Mouse (Mus musculus): ENCODE measurements around the gene Kdm1b. TPM values are rescaled to one million over a fixed set of nuclear protein-coding genes. Genes with fewer than 3 reads are reported as not detected.
A peak's percentile ranks its signal among the peaks of the same experiment; 100 is the strongest.

The Kdm1b gene
- polyA plus RNA-seq, 1 experiment from 2014 or later: 18.2 TPM

GRCm38 (mm10) chr13:47020798-47021197, 22.5 kb upstream of the Kdm1b start:
- ATAC-seq (ENCODE audit: low FRiP score) (no peak), DNase-seq (ENCODE audit: low spot score) (no peak)
- 83% methylated on average over 7 of the region's 7 CpGs for WGBS
- Histone ChIP-seq H3K27ac (no peak overlapping the region), H3K27me3 (ENCODE audit: control insufficient read depth, insufficient read depth, low read length) (no peaks in the 10 kb centered on the region), H3K36me3 (replicated peaks; ENCODE audit: control insufficient read depth, insufficient read depth) (0 out of 2 replicates have a peak, but pooled peaks cover 4% of the 10 kb centered on the region), H3K9me3 (ENCODE audit: control insufficient read depth, low read length) (no peaks in the 10 kb centered on the region), H3K9ac (no peak overlapping the region), H3K4me2 (replicated peaks) (no peak overlapping the region), H3K4me3 (replicated peaks; ENCODE audit: low read length) (no peak overlapping the region), H3K4me1 (replicated peaks; ENCODE audit: control insufficient read depth, insufficient read depth, low read length) (no peaks in the 10 kb centered on the region)

DNA sequence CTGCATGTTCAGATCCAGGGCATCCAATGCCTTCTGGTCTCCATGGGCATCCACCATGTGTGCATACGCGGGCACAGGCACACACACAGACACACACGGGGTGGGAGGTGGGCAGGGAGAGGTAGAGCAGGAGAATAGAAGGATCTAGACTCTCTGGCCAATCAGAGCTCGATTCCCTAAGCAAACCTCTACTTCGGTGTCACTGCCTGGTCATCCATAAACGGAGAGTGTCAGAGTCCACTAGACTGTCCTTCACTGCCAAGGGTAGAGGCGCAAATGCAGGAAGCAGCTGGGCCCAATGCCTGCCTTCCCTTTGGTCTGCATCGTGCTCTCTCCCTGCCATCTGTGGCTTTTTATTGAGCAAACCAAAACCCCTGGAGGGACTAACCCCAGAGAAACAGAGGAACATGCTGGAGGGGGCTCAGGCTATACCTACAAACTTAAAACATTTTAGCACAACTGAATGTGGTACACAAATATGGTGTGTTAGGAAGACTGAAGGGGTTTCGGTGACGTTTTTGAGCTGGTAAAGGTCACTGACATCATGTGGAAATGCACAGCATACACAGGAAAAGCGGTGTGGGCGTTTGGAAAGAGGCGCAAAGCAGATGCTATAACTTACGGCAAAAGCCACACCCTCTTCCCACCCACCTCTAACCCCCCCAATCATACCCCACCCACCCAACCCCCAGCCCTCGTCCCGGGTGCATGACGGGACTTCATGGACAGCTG, 12.8 kb upstream of the Kdm1b start:
- Histone ChIP-seq H3K4me2 (replicated peaks) (no peak overlapping the region), H3K9ac (no peak overlapping the region), H3K36me3 (replicated peaks; ENCODE audit: control insufficient read depth, insufficient read depth) (peaks cover 13% of the 10 kb centered on the region; the same call in 1 of the 2 replicates), H3K27ac (no peak overlapping the region), H3K9me3 (ENCODE audit: control insufficient read depth, low read length) (no peaks in the 10 kb centered on the region), H3K27me3 (ENCODE audit: control insufficient read depth, insufficient read depth, low read length) (no peaks in the 10 kb centered on the region), H3K4me3 (replicated peaks; ENCODE audit: low read length) (no peak overlapping the region), H3K4me1 (replicated peaks; ENCODE audit: control insufficient read depth, insufficient read depth, low read length) (no peaks in the 10 kb centered on the region)
- no peak for ATAC-seq (ENCODE audit: low FRiP score)
- WGBS: 94% methylated on average over 17 of the region's 17 CpGs
- no peak for DNase-seq (ENCODE audit: low spot score)

- H3K9me3 ChIP-seq (ENCODE audit: control insufficient read depth, low read length): no peaks in the 10 kb centered on the region
- no peak overlapping the region for H3K27ac ChIP-seq
- H3K36me3 ChIP-seq (replicated peaks; ENCODE audit: control insufficient read depth, insufficient read depth): peaks cover 8% of the 10 kb centered on the region
- ATAC-seq (ENCODE audit: low FRiP score): no peak
- 88% methylated on average over 4 of the region's 4 CpGs for WGBS
- no peak overlapping the region for H3K9ac ChIP-seq
- no peak overlapping the region for H3K4me3 ChIP-seq (replicated peaks; ENCODE audit: low read length)
- no peaks in the 10 kb centered on the region for H3K4me1 ChIP-seq (replicated peaks; ENCODE audit: control insufficient read depth, insufficient read depth, low read length)
- H3K4me2 ChIP-seq (replicated peaks): no peak overlapping the region
- H3K27me3 ChIP-seq (ENCODE audit: control insufficient read depth, insufficient read depth, low read length): no peaks in the 10 kb centered on the region
- no peak for DNase-seq (ENCODE audit: low spot score)
These were observed 9.7 kb upstream of the Kdm1b start for GRCm38 (mm10) chr13:47033602-47034001.

GRCm38 (mm10) chr13:47037946-47038345, 5.4 kb upstream of the Kdm1b start:
- WGBS: 78% methylated on average over 6 of the region's 6 CpGs
- H3K27ac ChIP-seq: no peak overlapping the region
- no peak for ATAC-seq (ENCODE audit: low FRiP score)

GRCm38 (mm10) chr13:47040061-47040460, 3.2 kb upstream of the Kdm1b start:
- Histone ChIP-seq H3K9me3 (ENCODE audit: control insufficient read depth, low read length) (no peaks in the 10 kb centered on the region), H3K36me3 (replicated peaks; ENCODE audit: control insufficient read depth, insufficient read depth) (no peaks in the 10 kb centered on the region; the same call in 1 of the 2 replicates), H3K27me3 (ENCODE audit: control insufficient read depth, insufficient read depth, low read length) (no peaks in the 10 kb centered on the region), H3K4me3 (replicated peaks; ENCODE audit: low read length) (no peak overlapping the region), H3K4me1 (replicated peaks; ENCODE audit: control insufficient read depth, insufficient read depth, low read length) (peaks cover 17% of the 10 kb centered on the region; the same call in 1 of the 2 replicates), H3K27ac (no peak overlapping the region), H3K4me2 (replicated peaks) (no peak overlapping the region), H3K9ac (no peak overlapping the region)
- DNase-seq (ENCODE audit: low spot score): no peak
- no peak for ATAC-seq (ENCODE audit: low FRiP score)
- 96% methylated on average over 5 of the region's 5 CpGs for WGBS

More at GRCm38 (mm10) chr13:47037946-47038345, 5.4 kb upstream of the Kdm1b start:
- Histone ChIP-seq H3K27me3 (ENCODE audit: control insufficient read depth, insufficient read depth, low read length) (no peaks in the 10 kb centered on the region), H3K9me3 (ENCODE audit: control insufficient read depth, low read length) (no peaks in the 10 kb centered on the region), H3K4me1 (replicated peaks; ENCODE audit: control insufficient read depth, insufficient read depth, low read length) (0 out of 2 replicates have a peak, but pooled peaks cover 8% of the 10 kb centered on the region), H3K36me3 (replicated peaks; ENCODE audit: control insufficient read depth, insufficient read depth) (no peaks in the 10 kb centered on the region; the same call in none of the 2 replicates), H3K9ac (no peak overlapping the region), H3K4me2 (replicated peaks) (no peak overlapping the region), H3K4me3 (replicated peaks; ENCODE audit: low read length) (no peak overlapping the region)
- no peak for DNase-seq (ENCODE audit: low spot score)

DNA sequence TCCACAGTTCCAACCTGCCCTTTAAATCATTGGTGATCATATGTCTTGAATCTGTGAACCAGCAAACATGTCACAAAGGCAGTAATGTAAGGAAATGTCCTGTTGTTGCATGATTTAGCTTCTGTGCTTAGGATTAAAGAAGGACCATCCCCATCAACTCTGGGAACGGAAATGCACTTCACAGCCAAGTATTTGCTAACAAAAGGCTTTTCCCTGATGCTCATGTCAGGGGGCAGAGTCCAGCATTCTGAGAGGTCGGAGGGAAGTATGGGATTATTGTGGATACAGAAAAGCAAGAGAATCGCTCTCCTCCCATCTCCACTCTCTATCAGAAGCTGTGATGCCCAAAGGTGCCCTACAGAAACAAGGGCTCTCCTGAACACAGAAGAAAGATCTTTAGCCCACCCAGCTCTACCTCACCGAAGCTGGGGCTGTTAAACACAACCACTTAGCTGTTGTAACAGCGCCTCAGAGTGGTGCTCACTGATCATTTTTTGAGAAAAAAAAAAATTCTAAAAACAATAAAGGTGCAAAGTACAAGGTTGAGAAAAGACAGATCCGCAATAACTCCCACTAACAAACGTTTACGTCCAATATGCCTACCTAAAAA, 1.2 kb upstream of the Kdm1b start:
- 48% methylated on average over 8 of the region's 8 CpGs for WGBS
- Histone ChIP-seq H3K4me1 (replicated peaks; ENCODE audit: control insufficient read depth, insufficient read depth, low read length) (peaks cover 17% of the 10 kb centered on the region; the same call in 1 of the 2 replicates), H3K9ac (no peak overlapping the region), H3K36me3 (replicated peaks; ENCODE audit: control insufficient read depth, insufficient read depth) (no peaks in the 10 kb centered on the region; the same call in 1 of the 2 replicates), H3K9me3 (ENCODE audit: control insufficient read depth, low read length) (no peaks in the 10 kb centered on the region), H3K4me2 (replicated peaks) (peak overlapping the region; percentile 95), H3K4me3 (replicated peaks; ENCODE audit: low read length) (peak overlapping the region; percentile 61), H3K27me3 (ENCODE audit: control insufficient read depth, insufficient read depth, low read length) (no peaks in the 10 kb centered on the region), H3K27ac (no peak overlapping the region; the same call in 1 of the 2 replicates)
- DNase-seq (ENCODE audit: low spot score) (peak; percentile 47), ATAC-seq (ENCODE audit: low FRiP score) (no peak)

GRCm38 (mm10) chr13:47043833-47044616, 726 bp downstream of the Kdm1b start:
- ATAC-seq (ENCODE audit: low FRiP score) (peak; percentile 29), DNase-seq (ENCODE audit: low spot score) (peak; percentile 24)
- H3K9ac ChIP-seq: peak overlapping the region; percentile 65
- H3K36me3 ChIP-seq (replicated peaks; ENCODE audit: control insufficient read depth, insufficient read depth): peaks cover 7% of the 10 kb centered on the region
- H3K4me3 ChIP-seq (replicated peaks; ENCODE audit: low read length): peak overlapping the region; percentile 61
- peak overlapping the region; percentile 71 for H3K27ac ChIP-seq
- WGBS: under 1% methylated on average over 45 of the region's 45 CpGs
- H3K9me3 ChIP-seq (ENCODE audit: control insufficient read depth, low read length): no peaks in the 10 kb centered on the region
- H3K27me3 ChIP-seq (ENCODE audit: control insufficient read depth, insufficient read depth, low read length): no peaks in the 10 kb centered on the region
- peak overlapping the region; percentile 95 for H3K4me2 ChIP-seq (replicated peaks)
- H3K4me1 ChIP-seq (replicated peaks; ENCODE audit: control insufficient read depth, insufficient read depth, low read length): peaks cover 17% of the 10 kb centered on the region; the same call in 1 of the 2 replicates

DNA sequence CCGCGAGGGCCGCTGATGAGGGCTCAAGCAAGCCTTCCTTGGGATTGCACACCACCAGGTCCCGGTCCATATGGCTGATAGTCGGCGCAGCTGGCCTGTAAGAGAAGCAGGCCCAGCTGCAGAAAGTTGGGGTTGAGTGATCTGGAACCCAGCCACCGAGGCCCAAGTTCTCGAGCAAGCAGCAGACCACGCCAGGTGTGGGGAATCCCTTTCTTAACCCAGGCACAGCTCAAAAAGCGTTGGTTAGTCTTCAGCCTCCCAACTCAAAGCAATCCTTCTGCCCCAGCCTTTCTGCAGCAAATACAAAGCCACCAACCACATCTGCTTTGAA, 1.3 kb downstream of the Kdm1b start, which contains the start of gene Tpmt:
Tpmt (minus strand) TSS at position 121 of the 331 bp plus-strand sequence.
- 19% methylated on average over 10 of the region's 10 CpGs for WGBS
- H3K4me3 ChIP-seq (replicated peaks; ENCODE audit: low read length): peak within 1 kb of the TSS; percentile 61

DNA sequence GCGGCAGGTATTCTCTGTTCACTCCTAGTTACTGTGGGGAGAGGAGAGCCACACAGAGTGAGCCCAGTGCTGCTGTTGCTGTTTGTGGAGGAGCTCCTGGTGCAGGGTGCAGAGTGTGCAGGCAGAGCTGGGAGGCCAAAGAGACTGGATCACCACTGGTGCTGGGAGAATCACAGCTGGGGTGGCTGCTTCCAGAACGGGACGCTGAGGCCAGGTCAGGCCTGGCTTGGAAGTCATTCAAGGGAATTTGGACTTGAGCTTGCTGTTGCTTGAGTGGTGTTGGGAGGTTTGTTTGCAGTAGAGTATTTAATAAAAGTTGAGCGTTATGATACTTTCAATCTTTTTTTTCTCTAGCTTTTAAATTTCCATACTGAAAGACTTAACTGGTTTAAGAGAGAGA, 4.7 kb downstream of the Kdm1b start:
- Histone ChIP-seq H3K36me3 (replicated peaks; ENCODE audit: control insufficient read depth, insufficient read depth) (peaks cover 45% of the 10 kb centered on the region), H3K9me3 (ENCODE audit: control insufficient read depth, low read length) (no peaks in the 10 kb centered on the region), H3K27ac (no peak overlapping the region), H3K9ac (no peak overlapping the region), H3K4me2 (replicated peaks) (no peak overlapping the region), H3K27me3 (ENCODE audit: control insufficient read depth, insufficient read depth, low read length) (no peaks in the 10 kb centered on the region), H3K4me3 (replicated peaks; ENCODE audit: low read length) (no peak overlapping the region), H3K4me1 (replicated peaks; ENCODE audit: control insufficient read depth, insufficient read depth, low read length) (peaks cover 9% of the 10 kb centered on the region; the same call in 1 of the 2 replicates)
- no peak for DNase-seq (ENCODE audit: low spot score)
- WGBS: 97% methylated on average over 4 of the region's 4 CpGs
- ATAC-seq (ENCODE audit: low FRiP score): no peak

More for the DNA sequence above, 1.3 kb downstream of the Kdm1b start, which contains the start of gene Tpmt:
- no peak for ATAC-seq (ENCODE audit: low FRiP score)
- H3K36me3 ChIP-seq (replicated peaks; ENCODE audit: control insufficient read depth, insufficient read depth): peaks cover 12% of the 10 kb centered on the region
- no peaks in the 10 kb centered on the region for H3K27me3 ChIP-seq (ENCODE audit: control insufficient read depth, insufficient read depth, low read length)
- H3K9ac ChIP-seq: peak within 1 kb of the TSS; percentile 65
- peak; percentile 24 for DNase-seq (ENCODE audit: low spot score)
- H3K4me1 ChIP-seq (replicated peaks; ENCODE audit: control insufficient read depth, insufficient read depth, low read length): peaks cover 17% of the 10 kb centered on the region; the same call in 1 of the 2 replicates
- no peaks in the 10 kb centered on the region for H3K9me3 ChIP-seq (ENCODE audit: control insufficient read depth, low read length)
- H3K4me2 ChIP-seq (replicated peaks): peak within 1 kb of the TSS; percentile 95
- H3K27ac ChIP-seq: peak within 1 kb of the TSS; percentile 71
